Mouse (Mus musculus) olfactory bulb, adult 2 months (tissue): ENCODE measurements around the gene Lcmt1. TPM values are rescaled to one million over a fixed set of nuclear protein-coding genes. Genes with fewer than 3 reads are reported as not detected.

Source experiments
- H3K27ac ChIP-seq: fragments of 200-500 bp; 2 replicates; pipeline ENCODE4 v1.5.1; 2012; ENCODE audit warnings: low read depth, low read length; ENCODE audit not compliant: insufficient read depth
- H3K4me1 ChIP-seq: fragments of 200-500 bp; 2 replicates; pipeline ENCODE4 v1.6.1; 2012; ENCODE audit warnings: low read length; ENCODE audit not compliant: control insufficient read depth, insufficient read depth
- H3K4me3 ChIP-seq: fragments of 200-500 bp; 2 replicates; pipeline ENCODE4 v1.5.1; 2012; ENCODE audit warnings: mild to moderate bottlenecking, low read depth, low read length, moderate library complexity; ENCODE audit not compliant: insufficient read depth
- CTCF ChIP-seq: fragments of 200-500 bp; IDR thresholded peaks from 2 replicates; pipeline ENCODE4 v1.5.1; 2012; ENCODE audit warnings: low read depth, mild to moderate bottlenecking, low read length, moderate library complexity; ENCODE audit not compliant: insufficient read depth
- POLR2A ChIP-seq: fragments of 200-500 bp; IDR thresholded peaks from 2 replicates; pipeline ENCODE4 v1.6.1; 2012; ENCODE audit warnings: mild to moderate bottlenecking, low read depth, low read length, moderate library complexity; ENCODE audit not compliant: insufficient read depth
- whole genome bisulfite sequencing: fragments of 180-500 bp; shearing (Covaris S2); methylation state at CpG from one replicate; pipeline ENCODE4 v1.1.7; 2018; 5-methylcytosine and 5-hydroxymethylcytosine counted together
- polyA plus RNA-seq: library from polyadenylated mRNA; stranded (reverse); fragments of >200 nt; gene quantifications from 2 replicates; pipeline ENCODE4 v1.2.4, GENCODE M21; 2012; ENCODE audit warnings: low replicate concordance; ENCODE audit not compliant: missing spikeins, insufficient read depth, insufficient read length

Gene Lcmt1
- polyA plus RNA-seq, 1 experiment, result not detected

DNA sequence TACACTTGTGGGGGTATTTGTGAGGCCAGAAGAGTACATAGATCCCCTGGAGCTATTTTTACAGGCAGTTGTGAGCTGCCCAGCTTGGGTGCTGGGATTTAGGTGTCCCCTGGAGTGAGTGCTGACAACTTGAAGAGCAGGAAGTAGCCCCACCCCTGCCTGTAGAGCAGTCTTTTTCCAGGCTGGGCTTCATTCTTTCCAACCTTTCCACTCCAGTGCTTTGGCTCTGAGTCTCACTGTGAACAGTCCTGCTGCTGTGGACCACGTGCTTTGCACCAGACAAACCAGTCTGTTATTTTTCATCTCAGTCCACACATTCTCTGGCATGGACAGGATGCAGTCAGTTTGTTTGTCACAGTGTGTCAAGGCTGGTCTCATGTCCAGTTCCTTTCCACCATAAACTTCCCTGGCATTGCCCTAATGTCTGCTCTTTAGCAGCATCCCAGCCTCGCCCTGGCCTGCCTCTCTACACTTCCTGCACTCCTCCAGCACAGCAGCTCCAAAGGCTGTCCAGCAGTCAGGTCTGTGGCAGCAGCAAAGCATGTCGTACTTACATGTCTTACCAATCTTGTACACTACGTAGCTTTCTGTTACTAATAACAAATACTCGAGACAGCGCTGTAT is 55.7 kb downstream of the Lcmt1 start:
- WGBS, result 82% methylated on average over 6 of the region's 6 CpGs
- no peak overlapping the region for H3K4me3 ChIP-seq
- no peak for TF ChIP-seq POLR2A
- TF ChIP-seq CTCF, result no peak
- H3K4me1 ChIP-seq, result no peaks in the 10 kb centered on the region
- no peak overlapping the region for H3K27ac ChIP-seq

DNA sequence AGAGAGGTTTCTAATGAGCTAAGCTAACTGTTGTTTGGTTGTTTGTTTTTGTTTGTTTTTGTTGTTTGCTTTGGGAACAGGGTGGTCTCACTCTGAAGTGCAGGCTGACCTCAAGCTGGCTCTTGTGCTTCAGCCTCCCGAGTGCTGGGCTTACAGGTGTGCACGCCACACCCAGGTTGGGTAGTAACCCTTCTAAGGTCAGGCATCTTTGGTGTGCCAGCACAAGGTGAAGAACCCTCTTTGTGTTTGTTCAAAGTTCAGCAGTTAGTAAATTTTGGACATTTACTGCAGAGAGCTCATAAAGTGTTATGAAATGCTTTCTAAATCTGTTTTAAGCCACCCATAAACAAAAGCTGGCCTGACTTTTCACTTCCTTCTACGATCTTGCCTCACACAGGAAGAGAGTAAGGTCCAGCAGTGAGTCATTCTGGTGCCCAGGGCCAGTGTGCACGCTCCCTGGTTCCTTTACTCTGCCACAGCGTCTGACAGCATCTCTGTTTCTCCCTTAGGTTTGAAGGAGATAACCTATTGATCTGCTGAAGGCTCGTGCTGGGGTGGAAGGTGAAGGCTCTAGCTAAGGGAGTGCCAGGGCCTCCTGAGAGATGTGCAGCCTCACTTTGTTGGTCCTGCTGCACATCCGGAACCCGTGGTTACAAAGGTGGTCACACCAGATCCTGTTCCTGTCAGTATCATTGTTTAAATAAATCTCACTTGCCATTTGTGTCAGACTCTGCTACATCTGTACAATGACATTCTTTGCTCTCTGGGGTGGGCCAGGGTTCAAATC is 60.2 kb downstream of the Lcmt1 start:
- H3K27ac ChIP-seq, result no peak overlapping the region
- TF ChIP-seq CTCF, result no peak
- TF ChIP-seq POLR2A, result no peak
- no peak overlapping the region for H3K4me3 ChIP-seq
- no peaks in the 10 kb centered on the region for H3K4me1 ChIP-seq
- 89% methylated on average over 8 of the region's 8 CpGs for WGBS

DNA sequence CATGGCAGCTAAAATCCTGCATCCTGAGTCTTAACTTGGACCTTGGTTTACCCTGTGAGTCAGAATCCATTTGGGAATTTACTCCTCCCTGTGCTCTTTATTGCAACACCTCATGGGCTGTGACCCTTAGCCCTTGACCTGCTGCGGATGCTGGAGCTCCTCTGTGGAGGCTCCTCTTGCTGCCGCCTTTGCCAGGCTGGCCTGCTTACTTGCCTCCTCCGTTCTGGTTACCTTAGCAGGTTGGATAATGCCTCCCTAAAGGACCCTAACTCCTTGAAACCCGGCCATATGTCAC is 60.8 kb downstream of the Lcmt1 start:
- H3K4me1 ChIP-seq, result no peaks in the 10 kb centered on the region
- TF ChIP-seq CTCF (no peak), POLR2A (no peak)
- H3K27ac ChIP-seq, result no peak overlapping the region
- 92% methylated on average over 4 of the region's 4 CpGs for WGBS
- no peak overlapping the region for H3K4me3 ChIP-seq

DNA sequence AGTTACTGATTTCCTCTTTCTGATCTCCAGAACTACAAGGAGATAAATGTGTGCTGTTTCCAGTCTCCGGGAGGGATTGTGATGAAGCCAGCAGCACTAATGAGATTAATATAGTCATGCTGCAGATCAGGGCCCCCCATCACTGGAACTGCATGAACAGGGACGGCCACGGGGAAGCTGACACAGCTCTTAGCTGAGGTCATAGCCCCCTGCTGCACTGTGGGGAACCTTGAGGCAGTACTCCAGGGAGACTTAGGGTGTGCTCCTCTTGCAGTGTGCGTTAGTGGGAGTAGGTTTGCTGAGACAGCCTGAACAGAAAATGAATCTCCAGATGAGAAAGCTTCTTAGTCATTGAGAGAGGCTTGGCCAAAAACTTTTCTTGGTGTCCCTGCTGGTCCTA is 61.6 kb downstream of the Lcmt1 start:
- TF ChIP-seq CTCF (no peak), POLR2A (no peak)
- H3K4me3 ChIP-seq, result no peak overlapping the region
- H3K27ac ChIP-seq, result no peak overlapping the region
- WGBS, result 73% methylated on average over 4 of the region's 4 CpGs
- H3K4me1 ChIP-seq, result no peaks in the 10 kb centered on the region

DNA sequence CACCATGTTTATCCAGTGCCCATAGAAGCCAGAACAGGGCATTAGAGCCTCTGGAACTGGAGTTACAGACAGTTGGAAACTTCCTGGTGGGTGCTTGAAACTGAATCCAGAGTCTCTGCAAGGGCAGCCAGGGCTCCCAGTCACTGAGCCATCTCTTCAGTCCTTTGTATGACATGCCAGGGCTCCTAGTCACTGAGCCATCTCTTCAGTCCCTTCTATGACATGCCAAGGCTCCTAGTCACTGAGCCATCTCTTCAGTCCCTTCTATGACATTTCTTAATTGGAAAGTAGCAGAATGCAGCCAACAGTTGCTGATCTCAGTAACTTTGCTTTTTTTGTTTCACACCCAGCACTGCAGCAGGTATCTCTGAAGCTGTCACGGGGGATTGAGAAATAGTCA is 72.5 kb downstream of the Lcmt1 start:
- Histone ChIP-seq H3K4me3 (no peak overlapping the region), H3K27ac (no peak overlapping the region), H3K4me1 (no peaks in the 10 kb centered on the region)
- no peak for TF ChIP-seq CTCF
- TF ChIP-seq POLR2A, result no peak
- WGBS, result 87% methylated on average over 1 of the region's 1 CpGs

DNA sequence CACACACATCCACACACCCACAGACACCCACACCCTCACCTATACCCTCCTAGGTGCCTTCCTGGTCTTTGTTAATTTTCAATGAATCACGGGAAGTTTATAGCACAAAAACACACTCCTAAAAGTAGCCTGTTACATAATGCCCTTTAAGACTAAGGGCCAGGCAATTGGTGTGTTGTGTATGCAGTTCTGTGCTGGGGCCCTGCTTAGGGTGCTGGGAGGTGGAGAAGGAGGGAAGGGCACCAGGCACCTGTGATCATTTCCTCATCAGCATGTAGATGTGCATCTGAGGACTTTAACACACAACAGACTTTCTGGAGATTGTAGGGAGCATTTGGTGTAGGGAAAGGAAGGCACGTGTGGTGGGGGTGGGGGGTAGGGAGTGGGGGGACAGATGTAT is 79.2 kb downstream of the Lcmt1 start:
- TF ChIP-seq POLR2A (no peak), CTCF (no peak)
- Histone ChIP-seq H3K27ac (no peak overlapping the region), H3K4me3 (no peak overlapping the region), H3K4me1 (no peaks in the 10 kb centered on the region)
- 88% methylated on average over 2 of the region's 2 CpGs for whole genome bisulfite sequencing

DNA sequence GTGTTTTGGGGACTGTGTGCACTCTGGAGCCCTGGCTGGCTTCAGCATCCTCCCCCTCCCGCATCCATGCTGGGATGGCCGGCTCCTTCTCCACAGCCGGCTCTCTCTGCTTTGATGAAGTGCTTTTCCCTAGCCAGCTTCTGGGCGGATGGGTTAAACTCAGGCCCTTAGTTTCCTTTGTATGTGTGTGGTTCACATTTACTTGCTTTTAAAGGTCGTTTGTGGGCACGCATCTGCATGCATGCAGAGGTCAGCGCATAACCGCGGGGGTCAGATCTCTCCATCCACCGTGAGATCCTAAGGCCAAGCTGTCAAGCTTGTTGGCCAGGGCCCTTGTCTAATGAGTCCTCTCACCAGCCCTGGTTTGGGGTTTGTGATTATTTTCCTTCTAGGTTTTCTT is 80.1 kb downstream of the Lcmt1 start:
- H3K4me1 ChIP-seq, result no peaks in the 10 kb centered on the region
- H3K4me3 ChIP-seq, result no peak overlapping the region
- TF ChIP-seq POLR2A (no peak), CTCF (no peak)
- 65% methylated on average over 10 of the region's 10 CpGs for WGBS
- no peak overlapping the region for H3K27ac ChIP-seq

DNA sequence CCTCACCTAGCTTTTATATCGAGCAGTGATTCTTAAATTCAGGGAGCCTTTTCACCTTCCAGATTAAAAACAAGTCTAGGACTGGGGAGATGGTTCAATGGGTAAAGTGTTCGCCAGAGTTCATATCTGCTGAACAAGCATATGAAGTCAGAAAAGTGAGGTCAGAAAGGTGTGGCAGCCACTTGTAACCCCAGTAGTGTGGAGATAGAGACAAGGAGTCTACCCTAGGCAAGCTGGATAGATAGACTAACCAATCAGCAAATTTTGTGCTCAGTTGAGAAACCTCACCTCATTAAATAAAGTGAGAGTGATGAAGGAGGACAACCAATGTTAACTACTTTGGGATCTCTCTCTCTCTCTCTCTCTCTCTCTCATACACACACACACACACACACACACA is 80.9 kb downstream of the Lcmt1 start:
- H3K4me3 ChIP-seq, result no peak overlapping the region
- no peaks in the 10 kb centered on the region for H3K4me1 ChIP-seq
- no peak for TF ChIP-seq CTCF
- TF ChIP-seq POLR2A, result no peak
- WGBS, result 97% methylated on average over 2 of the region's 2 CpGs
- no peak overlapping the region for H3K27ac ChIP-seq

DNA sequence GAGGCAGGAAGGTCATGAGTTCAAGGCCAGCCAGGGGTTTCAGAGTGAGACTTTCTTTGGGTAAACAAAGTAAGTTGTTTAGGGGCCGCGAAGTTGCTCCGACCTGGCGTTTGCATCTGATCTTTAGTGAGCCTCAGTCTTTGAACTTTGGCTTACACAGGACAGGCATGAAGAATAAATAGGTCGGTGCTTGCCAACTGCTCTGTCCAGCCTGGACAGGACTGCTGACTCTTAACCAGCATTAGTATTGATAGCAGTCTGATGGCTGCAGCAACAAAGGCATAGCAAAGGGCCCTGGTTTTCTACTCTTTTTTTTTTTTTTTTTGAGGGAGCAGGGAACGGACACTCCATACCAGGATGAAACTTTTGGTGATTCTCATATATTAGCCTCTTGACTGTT is 83.0 kb downstream of the Lcmt1 start:
- TF ChIP-seq CTCF (no peak), POLR2A (no peak)
- Histone ChIP-seq H3K27ac (no peak overlapping the region), H3K4me1 (no peaks in the 10 kb centered on the region), H3K4me3 (no peak overlapping the region)
- 75% methylated on average over 6 of the region's 6 CpGs for WGBS
